Mouse (Mus musculus): ENCODE measurements at regions not wholly inside any gene's neighbourhood (a gene's known extent, or its start where the extent isn't known, plus 50 kb on each side); places are given as distances from the start of the nearest gene placed in this dataset.

GRCm38 (mm10) chr1:164545843-164546242 lies 87.7 kb upstream of the Atp1b1 start:
- H3K9ac ChIP-seq, result no peak overlapping the region
- ATAC-seq (ENCODE audit: insufficient read depth) (no peak), DNase-seq (no peak)
- H3K4me2 ChIP-seq, result no peak overlapping the region
- WGBS, result 76% methylated on average over 4 of the region's 4 CpGs
- no peak overlapping the region for H3K27ac ChIP-seq (ENCODE audit: low read depth)
- H3K4me1 ChIP-seq (ENCODE audit: insufficient read depth), result no peaks in the 10 kb centered on the region
- no peaks in the 10 kb centered on the region for H3K27me3 ChIP-seq (ENCODE audit: insufficient read depth, low read length)
- no peak for TF ChIP-seq CTCF (IDR thresholded peaks at IDR 0.05; ENCODE audit: low read depth)
- H3K9me3 ChIP-seq (ENCODE audit: low read depth, low read length), result no peaks in the 10 kb centered on the region
- H3K36me3 ChIP-seq (ENCODE audit: insufficient read depth), result no peaks in the 10 kb centered on the region
- no peak overlapping the region for H3K4me3 ChIP-seq (ENCODE audit: low read depth, low read length)

GRCm38 (mm10) chr1:164543045-164543803 lies 85.1 kb upstream of the Atp1b1 start:
- H3K4me1 ChIP-seq (ENCODE audit: insufficient read depth), result no peaks in the 10 kb centered on the region
- no peak overlapping the region for H3K9ac ChIP-seq
- DNase-seq, result peak; percentile 6
- no peak overlapping the region for H3K4me3 ChIP-seq (ENCODE audit: low read depth, low read length)
- 52% methylated on average over 9 of the region's 9 CpGs for WGBS
- H3K27me3 ChIP-seq (ENCODE audit: insufficient read depth, low read length), result no peaks in the 10 kb centered on the region
- H3K9me3 ChIP-seq (ENCODE audit: low read depth, low read length), result no peaks in the 10 kb centered on the region
- no peak for TF ChIP-seq CTCF (IDR thresholded peaks at IDR 0.05; ENCODE audit: low read depth)
- no peak; the same call in 1 of the 2 replicates for ATAC-seq (ENCODE audit: insufficient read depth)
- no peaks in the 10 kb centered on the region for H3K36me3 ChIP-seq (ENCODE audit: insufficient read depth)
- H3K4me2 ChIP-seq, result no peak overlapping the region
- no peak overlapping the region for H3K27ac ChIP-seq (ENCODE audit: low read depth)

- Histone ChIP-seq H3K9ac (no peak overlapping the region), H3K36me3 (ENCODE audit: insufficient read depth) (no peaks in the 10 kb centered on the region), H3K4me2 (no peak overlapping the region), H3K27me3 (ENCODE audit: insufficient read depth, low read length) (no peaks in the 10 kb centered on the region), H3K4me1 (ENCODE audit: insufficient read depth) (no peaks in the 10 kb centered on the region), H3K9me3 (ENCODE audit: low read depth, low read length) (no peaks in the 10 kb centered on the region), H3K4me3 (ENCODE audit: low read depth, low read length) (no peak overlapping the region), H3K27ac (ENCODE audit: low read depth) (no peak overlapping the region)
- DNase-seq, result no peak
- no peak for ATAC-seq (ENCODE audit: insufficient read depth)
- whole genome bisulfite sequencing, result 81% methylated on average over 1 of the region's 1 CpGs
- no peak for TF ChIP-seq CTCF (IDR thresholded peaks at IDR 0.05; ENCODE audit: low read depth)
Measured at GRCm38 (mm10) chr1:164541711-164542110, 83.6 kb upstream of the Atp1b1 start.

- Histone ChIP-seq H3K4me3 (ENCODE audit: low read depth, low read length) (no peak overlapping the region), H3K4me2 (no peak overlapping the region), H3K36me3 (ENCODE audit: insufficient read depth) (no peaks in the 10 kb centered on the region), H3K27ac (ENCODE audit: low read depth) (no peak overlapping the region), H3K27me3 (ENCODE audit: insufficient read depth, low read length) (no peaks in the 10 kb centered on the region), H3K9me3 (ENCODE audit: low read depth, low read length) (no peaks in the 10 kb centered on the region), H3K4me1 (ENCODE audit: insufficient read depth) (no peaks in the 10 kb centered on the region), H3K9ac (no peak overlapping the region)
- WGBS, result 67% methylated on average over 5 of the region's 5 CpGs
- ATAC-seq (ENCODE audit: insufficient read depth) (no peak), DNase-seq (no peak)
- TF ChIP-seq CTCF (IDR thresholded peaks at IDR 0.05; ENCODE audit: low read depth), result no peak
Measured at GRCm38 (mm10) chr1:164538304-164539043, 80.3 kb upstream of the Atp1b1 start.

- no peak overlapping the region for H3K4me3 ChIP-seq (ENCODE audit: low read depth, low read length)
- no peak overlapping the region for H3K4me2 ChIP-seq
- 72% methylated on average over 7 of the region's 7 CpGs for WGBS
- no peaks in the 10 kb centered on the region for H3K9me3 ChIP-seq (ENCODE audit: low read depth, low read length)
- no peaks in the 10 kb centered on the region for H3K27me3 ChIP-seq (ENCODE audit: insufficient read depth, low read length)
- H3K27ac ChIP-seq (ENCODE audit: low read depth), result no peak overlapping the region
- no peak for ATAC-seq (ENCODE audit: insufficient read depth)
- no peak for TF ChIP-seq CTCF (IDR thresholded peaks at IDR 0.05; ENCODE audit: low read depth)
- H3K36me3 ChIP-seq (ENCODE audit: insufficient read depth), result no peaks in the 10 kb centered on the region
- no peak for DNase-seq
- no peak overlapping the region for H3K9ac ChIP-seq
- H3K4me1 ChIP-seq (ENCODE audit: insufficient read depth), result no peaks in the 10 kb centered on the region
Measured at GRCm38 (mm10) chr1:164537324-164537948, 79.3 kb upstream of the Atp1b1 start.

GRCm38 (mm10) chr1:164532196-164532595 lies 74.0 kb upstream of the Atp1b1 start:
- H3K9me3 ChIP-seq (ENCODE audit: low read depth, low read length), result no peaks in the 10 kb centered on the region
- WGBS, result 80% methylated on average over 5 of the region's 5 CpGs
- TF ChIP-seq CTCF (IDR thresholded peaks at IDR 0.05; ENCODE audit: low read depth), result no peak

GRCm38 (mm10) chr1:164531741-164532140 lies 73.6 kb upstream of the Atp1b1 start:
- no peak overlapping the region for H3K4me2 ChIP-seq
- no peak overlapping the region for H3K27ac ChIP-seq (ENCODE audit: low read depth)
- TF ChIP-seq CTCF (IDR thresholded peaks at IDR 0.05; ENCODE audit: low read depth), result no peak
- no peak overlapping the region for H3K4me3 ChIP-seq (ENCODE audit: low read depth, low read length)
- no peaks in the 10 kb centered on the region for H3K4me1 ChIP-seq (ENCODE audit: insufficient read depth)
- DNase-seq, result no peak
- no peaks in the 10 kb centered on the region for H3K27me3 ChIP-seq (ENCODE audit: insufficient read depth, low read length)
- WGBS, result 76% methylated on average over 1 of the region's 1 CpGs
- H3K36me3 ChIP-seq (ENCODE audit: insufficient read depth), result no peaks in the 10 kb centered on the region
- no peak for ATAC-seq (ENCODE audit: insufficient read depth)
- no peak overlapping the region for H3K9ac ChIP-seq
- no peaks in the 10 kb centered on the region for H3K9me3 ChIP-seq (ENCODE audit: low read depth, low read length)

More at GRCm38 (mm10) chr1:164532196-164532595, 74.0 kb upstream of the Atp1b1 start:
- H3K4me1 ChIP-seq (ENCODE audit: insufficient read depth), result no peaks in the 10 kb centered on the region
- H3K27me3 ChIP-seq (ENCODE audit: insufficient read depth, low read length), result no peaks in the 10 kb centered on the region
- H3K9ac ChIP-seq, result no peak overlapping the region
- no peak overlapping the region for H3K4me3 ChIP-seq (ENCODE audit: low read depth, low read length)
- H3K4me2 ChIP-seq, result no peak overlapping the region
- no peaks in the 10 kb centered on the region for H3K36me3 ChIP-seq (ENCODE audit: insufficient read depth)
- DNase-seq (no peak), ATAC-seq (ENCODE audit: insufficient read depth) (no peak)
- no peak overlapping the region for H3K27ac ChIP-seq (ENCODE audit: low read depth)
